Mouse (Mus musculus) left cerebral cortex, adult 18-20 months (tissue): ENCODE results near the gene Ccdc51. TPM values are rescaled to one million over a fixed set of nuclear protein-coding genes. Genes with fewer than 3 reads are reported as not detected.

Source experiments
- DNase-seq, 2 experiments: peaks; one replicate each; pipeline ENCODE4 v3.0.0; 2021 to 2022; ENCODE audit warnings: low spot score in 2 of 2, mixed read lengths in 1 of 2
- total RNA-seq, 2 experiments: library from RNA; stranded (reverse); gene quantifications; 2 replicates each; pipeline ENCODE4 v1.2.3; 2021

The Ccdc51 gene
- total RNA-seq, 2 experiments from 2014 or later = 8.1 to 8.7 TPM

DNA sequence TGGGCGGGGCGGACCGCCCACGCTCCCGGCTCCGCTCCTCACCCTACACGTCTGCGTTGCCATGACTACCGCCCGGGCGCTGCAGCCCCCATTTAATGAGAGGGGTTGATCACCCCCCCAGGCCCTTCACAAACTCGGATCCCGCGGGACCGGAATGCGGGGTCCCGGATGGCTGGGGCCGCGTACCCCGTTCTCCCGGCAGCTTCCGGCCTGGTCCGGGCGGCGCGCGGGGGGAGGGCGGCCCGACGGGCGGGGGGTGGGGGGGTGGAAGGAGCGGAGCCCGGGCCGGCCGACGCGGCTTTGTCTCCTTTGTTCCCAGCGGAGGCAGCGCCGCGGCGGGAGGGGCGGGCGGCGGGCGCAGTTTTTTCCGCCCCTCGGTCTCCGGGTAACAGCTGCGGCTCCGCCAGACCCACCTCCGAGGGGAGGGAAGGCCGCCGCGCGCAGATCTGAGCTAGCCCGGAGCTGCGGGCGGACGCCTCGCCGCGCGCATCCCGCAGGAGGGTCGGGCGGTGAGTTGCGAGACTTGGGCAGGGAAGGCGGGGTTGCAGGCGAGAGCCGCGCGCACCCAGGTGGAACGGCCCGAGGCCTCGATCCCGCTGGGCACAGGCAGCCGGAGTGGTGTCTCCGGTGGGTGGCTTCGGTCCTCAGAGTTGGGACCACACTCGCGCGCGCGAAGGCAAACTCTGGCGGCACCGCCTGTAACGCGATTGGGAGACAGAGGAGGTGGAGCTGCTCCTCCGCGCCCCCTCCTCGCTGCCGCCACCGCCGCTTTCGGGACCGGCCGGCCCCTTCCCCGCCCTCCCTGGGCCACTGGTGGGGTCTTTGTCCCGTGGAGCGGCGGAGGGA lies 13.1 kb downstream of the Ccdc51 start, which contains the start of gene Plxnb1:
Gene Plxnb1 (plus strand): TSS at position 253 of the 846 bp plus-strand sequence.
- DNase-seq = peak; percentile 50 to 61

DNA sequence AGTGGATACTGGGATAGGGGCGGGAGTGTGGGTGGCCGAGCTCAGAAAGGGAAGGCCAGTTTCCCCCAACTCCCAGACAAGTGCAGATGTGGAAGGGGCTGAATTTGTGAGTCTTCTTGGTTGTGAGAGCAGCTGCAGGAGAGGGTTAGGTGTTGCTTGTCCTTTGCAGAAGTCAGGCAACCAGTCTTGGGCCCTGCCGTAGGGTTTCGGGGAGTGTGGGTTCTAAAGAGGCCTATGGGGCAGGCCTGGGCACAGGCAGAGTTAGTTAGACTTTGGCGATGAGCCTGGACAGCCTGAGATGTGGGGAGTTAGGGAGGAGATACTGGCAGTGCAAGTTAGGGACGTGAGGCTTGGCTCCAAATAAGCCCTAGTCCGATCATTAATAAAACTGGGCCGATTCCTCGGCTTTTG lies 14.0 kb downstream of the Ccdc51 start:
- DNase-seq = no peak

DNA sequence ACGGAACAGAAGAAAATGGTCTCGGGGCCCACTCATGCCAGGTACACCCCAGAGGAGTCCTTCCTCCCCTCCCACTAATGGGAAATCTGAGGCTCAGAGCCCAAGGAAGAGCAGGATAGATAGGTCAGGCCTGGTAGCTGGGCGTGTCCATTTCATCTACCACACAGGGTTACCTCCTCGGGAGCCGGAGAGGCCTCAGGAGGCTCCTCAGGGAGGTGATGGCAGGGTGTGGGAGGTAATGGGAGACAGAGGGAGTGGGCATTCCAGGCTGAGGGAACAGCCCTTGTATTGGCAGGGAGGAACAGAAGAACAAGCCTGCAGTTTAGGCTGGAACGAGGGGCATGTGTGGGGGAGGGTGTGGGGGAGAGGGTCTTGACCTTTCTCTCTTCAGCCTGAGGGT lies 14.6 kb downstream of the Ccdc51 start:
- no peak for DNase-seq

DNA sequence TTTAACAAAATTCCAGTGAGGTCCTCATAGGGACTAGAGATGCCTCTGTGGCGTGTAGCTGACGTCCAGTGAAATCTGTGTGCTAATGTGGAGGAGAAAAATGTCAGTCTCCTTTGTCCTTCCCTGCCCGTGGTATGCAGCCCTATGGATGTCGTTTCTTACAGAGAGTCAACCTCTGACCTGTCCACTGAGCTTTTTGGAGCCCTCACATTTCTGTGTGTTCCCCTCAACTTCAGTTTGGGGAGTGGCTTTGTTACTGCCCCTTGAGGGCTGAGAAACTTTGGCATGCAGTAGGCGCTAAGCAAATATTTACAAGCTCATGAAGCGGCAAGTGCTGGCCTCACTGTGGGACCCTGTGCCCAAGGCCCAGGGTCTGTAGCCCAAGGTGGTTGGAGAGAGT lies 15.0 kb downstream of the Ccdc51 start:
- DNase-seq = no peak

DNA sequence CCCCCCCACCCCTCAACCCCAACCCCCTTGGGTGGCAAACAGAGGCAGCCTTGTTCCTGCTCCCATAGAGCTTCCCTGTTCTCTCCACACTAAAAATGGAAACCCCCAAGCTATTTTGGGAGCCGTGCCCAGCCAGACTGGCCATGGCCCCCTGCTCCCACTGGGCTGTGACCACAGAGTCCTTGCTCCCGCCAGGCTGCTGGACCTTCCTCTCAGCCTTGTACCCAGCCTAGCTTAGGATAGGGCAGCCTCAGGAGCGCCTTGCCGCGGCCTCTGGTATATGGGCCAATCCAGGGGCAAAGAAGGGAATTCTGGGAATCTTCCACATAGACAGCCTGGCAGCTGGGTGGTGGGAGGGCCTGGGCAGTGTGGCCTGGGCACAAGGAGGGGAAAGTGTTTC lies 15.5 kb downstream of the Ccdc51 start:
- DNase-seq = peak; percentile 56 to 57

DNA sequence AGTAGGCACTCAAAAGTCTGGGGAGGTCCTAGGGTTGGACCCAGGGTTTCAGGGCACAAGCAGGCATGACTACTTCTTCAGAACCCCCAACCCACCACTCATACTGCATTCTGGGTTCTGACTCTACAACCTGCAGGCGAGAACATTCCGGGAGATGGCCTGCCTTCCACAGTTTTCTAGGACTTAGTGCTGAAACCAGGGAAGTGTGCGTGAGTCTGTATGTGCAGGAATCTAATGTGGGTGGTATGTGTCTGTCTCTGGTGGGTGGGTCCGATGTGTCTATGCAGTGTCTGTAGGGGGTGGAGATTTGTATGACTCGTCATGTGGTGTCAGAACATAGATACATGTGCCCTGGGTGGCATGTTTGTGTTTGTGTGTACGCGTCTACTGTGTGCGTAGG lies 16.1 kb downstream of the Ccdc51 start:
- no peak for DNase-seq

DNA sequence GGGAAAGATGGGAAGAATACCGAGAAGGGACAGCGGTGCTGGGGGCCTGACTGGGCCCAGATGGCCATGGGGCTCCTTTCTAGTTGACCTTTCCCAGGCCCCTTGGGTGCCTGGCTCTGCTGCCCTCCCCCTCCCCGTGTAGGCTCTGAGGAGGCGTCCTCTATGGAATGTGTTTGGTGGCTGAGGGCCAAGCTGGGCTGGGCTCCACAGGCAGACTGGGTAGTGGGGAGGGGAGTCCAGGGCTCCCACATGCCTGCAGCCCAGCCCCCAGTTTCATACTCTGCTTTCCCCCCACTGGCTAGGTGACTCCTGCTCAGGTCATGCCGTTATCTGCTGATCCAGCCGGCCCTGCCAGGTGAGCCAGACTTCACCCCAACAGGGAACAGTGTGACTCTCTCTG lies 16.7 kb downstream of the Ccdc51 start:
- no peak for DNase-seq

DNA sequence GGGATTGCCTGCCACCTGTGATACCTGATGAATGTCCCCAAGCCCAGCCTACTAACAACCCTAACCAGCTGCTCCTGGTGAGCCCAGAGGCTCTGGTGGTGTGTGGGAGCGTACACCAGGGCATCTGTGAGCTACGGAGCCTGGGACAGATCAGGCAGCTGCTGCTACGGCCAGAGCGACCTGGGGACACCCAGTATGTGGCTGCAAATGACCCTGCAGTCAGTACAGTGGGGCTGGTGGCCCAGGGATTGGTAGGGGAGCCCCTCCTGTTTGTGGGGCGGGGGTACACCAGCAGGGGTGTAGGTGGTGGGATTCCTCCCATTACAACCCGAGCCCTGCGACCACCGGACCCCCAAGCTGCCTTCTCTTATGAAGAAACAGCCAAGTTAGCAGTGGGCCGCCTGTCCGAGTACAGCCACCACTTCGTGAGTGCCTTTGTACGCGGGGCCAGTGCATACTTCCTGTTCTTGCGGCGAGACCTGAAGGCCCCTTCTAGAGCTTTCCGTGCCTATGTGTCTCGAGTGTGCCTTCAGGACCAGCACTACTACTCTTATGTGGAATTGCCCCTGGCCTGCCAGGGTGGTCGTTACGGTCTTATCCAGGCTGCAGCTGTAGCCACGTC lies 18.1 kb downstream of the Ccdc51 start:
- DNase-seq = no peak

DNA sequence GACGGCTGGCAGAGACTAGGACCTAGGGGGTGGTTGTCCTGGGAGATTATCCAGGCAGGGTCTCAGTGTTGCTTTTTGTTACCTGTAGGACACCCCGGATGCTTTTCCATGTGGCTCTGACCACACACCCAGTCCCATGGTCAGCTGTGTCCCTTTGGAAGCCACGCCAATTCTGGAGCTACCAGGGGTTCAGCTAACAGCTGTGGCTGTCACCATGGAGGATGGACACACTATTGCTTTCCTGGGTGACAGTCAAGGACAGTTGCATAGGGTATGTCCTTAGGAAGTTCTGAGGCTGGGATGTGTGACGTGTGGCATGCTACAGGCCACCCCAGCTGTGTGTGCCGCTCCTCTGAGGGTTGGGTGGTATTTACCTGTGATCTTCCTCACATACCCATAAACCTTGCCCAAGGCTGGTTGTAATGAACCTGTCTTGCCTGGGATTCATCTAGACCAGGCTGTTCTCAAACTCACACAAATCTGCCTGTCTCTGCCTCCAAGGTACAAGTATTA lies 19.7 kb downstream of the Ccdc51 start:
- DNase-seq = no peak

DNA sequence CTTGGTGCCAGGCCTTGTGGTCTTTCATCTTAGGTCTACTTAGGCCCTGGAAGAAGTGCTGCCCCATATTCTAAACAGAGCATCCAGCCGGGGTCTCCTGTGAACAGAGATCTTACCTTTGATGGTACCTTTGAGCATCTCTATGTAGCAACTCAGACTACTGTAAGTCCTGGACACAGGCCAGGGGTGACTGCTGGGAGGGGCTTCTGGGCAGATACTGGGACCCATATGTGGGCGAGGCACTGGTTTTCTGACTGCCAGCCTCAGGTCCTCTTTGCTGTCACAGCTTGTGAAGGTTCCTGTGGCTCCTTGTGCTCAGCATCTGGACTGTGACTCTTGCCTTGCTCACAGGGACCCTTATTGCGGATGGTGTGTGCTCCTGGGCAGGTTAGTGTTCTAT lies 20.2 kb downstream of the Ccdc51 start:
- no peak for DNase-seq

DNA sequence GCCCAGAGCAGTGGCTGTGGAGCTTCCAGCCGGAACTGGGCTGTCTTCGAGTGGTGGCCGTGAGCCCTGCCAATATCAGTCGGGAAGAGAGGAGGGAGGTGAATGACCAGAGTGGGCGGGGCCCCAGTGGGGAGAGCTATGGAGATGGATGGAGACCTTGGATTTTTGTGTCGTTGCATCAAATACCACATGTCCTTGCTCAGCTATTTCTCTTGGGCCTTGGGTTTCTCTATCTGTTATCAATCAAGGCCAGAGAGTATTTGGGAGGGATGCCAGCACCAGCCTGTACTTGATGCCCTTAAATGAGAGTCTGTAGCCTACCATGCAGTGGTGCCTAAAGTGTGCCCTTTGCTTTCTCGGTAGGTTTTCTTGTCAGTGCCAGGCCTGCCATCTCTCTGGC lies 21.0 kb downstream of the Ccdc51 start:
- no peak for DNase-seq

DNA sequence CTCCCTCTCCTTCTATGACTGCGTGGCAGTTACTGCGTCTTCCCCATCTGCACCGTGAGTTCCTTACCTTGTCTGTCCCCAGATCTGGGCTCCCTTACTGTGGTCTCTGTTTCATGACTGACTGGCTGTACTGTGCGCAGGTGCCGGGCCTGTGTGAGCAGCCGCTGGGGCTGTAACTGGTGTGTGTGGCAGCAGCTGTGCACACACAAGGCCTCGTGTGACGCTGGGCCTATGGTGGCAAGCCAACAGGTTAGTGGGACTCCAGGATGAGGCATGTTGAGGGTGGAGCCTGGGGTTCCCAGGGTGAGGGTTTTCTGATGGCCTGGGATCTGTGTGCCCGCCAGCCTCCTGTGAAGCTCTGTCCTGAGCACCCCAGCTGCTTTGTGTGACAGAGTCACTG lies 21.8 kb downstream of the Ccdc51 start:
- no peak for DNase-seq

DNA sequence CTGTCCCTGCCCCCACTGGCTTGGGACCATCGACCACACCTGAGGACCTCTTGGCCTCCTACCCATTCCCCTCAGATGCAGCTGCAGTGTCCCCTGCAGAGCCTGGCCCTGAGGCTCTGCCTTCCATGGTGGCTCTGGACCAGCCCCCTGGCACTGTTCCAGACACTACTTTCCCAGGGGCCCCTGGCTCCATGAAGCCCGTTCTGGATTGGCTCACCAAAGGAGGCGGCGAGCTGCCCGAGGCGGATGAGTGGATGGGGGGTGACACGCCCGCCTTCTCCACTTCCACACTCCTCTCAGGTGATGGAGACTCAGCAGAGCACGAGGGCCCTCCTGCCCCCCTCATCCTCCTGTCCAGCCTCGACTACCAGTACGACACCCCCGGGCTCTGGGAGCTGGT lies 22.7 kb downstream of the Ccdc51 start:
- no peak for DNase-seq

DNA sequence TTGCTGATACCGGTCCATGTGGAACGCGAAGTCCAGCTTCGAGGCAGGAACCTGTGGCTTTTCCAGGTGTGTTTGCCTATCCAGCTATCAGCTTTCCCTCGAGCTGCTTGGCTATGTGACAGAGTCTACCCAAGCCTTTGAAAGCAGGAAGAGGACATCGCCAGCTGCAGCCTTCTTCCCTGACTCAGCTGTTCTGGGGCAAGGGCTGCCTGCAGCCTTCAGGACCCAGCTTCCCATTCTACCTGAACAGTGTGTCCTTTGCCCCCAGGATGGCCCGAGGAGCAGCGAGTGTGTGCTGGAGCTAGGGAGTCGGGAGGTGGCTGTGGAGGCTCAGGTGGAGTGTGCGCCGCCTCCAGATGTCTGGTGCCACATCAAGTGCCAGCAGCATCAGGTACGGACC lies 23.4 kb downstream of the Ccdc51 start:
- DNase-seq = no peak

DNA sequence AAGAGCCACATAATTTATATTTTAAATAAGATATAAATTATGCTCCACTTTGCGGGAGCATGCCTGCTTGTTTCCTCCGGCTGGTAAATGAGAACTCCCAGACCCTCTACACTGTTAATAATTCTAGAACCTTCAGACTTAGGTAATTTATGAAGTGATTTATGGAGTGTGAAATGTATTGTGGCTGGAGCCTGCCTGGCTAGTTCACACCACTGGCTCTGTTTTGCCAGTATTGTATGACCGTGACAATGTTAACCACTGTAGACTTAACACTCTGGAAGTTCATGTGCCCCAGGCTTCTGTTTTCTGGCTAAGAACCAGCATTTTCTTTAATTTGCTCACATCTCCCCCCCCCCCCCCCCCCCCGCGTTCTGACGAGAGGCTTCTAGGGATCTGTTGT lies 25.0 kb downstream of the Ccdc51 start:
- no peak for DNase-seq

DNA sequence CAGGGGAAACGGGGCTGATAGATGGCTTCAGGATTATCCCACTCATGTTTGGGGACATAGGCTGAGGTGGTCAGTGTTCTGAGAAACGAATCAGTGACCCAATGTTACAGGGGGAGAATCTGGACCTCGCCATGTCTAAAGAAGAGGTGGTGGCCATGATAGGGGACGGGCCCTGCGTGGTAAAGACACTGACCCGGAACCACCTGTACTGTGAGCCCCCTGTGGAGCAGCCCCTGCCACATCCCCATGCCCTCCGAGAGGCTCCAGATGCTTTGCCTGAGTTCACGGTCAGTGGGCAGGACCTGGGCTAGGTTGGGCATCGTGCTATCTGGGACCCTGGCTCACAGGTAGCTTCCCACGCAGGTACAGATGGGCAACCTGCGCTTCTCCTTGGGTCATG lies 27.9 kb downstream of the Ccdc51 start:
- DNase-seq = no peak

DNA sequence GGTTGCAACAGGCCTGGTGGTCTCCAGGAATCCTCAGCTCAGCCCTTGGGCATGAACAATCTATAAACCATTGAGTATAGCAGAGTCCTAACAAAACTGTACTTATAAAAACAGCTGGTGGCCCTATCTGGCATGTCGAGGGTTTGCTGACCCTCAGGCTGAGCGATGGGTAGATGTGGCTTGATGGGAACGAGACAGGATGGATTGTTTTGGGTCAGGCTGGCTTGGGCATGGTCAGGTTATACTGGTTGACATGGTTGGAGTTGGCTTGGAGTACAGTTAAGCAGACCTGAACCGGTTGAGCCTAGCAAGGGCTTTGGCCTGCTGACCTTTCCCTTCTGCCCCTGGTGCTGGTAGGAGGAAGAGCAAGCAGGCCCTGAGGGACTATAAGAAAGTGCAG lies 28.8 kb downstream of the Ccdc51 start:
- no peak for DNase-seq

DNA sequence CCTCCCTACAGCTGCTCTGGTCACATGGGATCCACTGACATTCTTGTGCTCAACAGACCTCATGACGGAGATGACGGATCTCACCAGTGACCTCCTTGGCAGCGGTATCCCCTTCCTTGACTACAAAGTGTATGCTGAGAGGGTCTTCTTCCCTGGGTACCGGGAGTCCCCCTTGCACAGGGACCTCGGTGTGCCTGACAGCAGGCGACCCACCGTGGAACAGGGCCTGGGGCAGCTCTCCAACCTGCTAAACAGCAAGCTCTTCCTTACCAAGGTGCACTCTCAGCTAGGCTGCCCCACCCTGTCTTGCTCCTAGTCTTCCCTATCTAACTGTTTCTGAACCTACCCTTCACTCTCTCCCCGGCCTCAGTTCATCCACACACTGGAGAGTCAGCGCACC lies 29.3 kb downstream of the Ccdc51 start:
- no peak for DNase-seq

DNA sequence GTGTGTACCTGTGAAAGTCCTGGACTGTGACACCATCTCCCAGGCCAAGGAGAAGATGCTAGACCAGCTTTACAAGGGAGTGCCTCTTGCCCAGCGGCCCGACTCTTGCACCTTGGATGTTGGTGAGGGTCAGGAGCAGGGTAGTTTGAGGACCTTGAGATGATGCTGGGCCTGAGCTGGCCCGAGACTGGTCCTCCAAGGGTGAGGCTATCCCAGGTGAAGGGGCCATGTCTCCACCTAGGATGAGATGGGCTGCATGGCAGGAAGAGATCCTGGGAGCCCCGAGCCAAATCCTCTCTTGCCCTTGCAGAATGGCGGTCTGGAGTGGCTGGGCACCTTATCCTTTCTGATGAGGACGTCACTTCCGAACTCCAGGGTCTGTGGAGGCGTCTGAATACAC lies 31.0 kb downstream of the Ccdc51 start:
- no peak for DNase-seq

DNA sequence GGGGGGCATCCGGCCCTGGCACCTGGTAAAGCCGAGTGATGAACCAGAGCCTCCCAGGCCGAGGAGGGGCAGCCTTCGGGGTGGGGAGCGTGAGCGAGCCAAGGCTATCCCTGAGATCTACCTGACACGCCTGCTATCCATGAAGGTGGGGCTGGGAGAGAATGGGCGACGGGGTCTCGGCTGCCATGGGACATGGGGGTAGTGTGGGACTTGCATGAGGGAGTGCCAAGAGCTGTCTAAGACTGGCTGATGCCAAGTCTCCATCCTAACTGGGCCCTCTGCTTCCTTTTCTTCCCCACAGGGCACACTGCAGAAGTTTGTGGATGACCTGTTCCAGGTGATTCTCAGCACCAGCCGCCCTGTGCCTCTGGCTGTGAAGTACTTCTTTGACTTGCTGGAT lies 32.0 kb downstream of the Ccdc51 start:
- no peak for DNase-seq

DNA sequence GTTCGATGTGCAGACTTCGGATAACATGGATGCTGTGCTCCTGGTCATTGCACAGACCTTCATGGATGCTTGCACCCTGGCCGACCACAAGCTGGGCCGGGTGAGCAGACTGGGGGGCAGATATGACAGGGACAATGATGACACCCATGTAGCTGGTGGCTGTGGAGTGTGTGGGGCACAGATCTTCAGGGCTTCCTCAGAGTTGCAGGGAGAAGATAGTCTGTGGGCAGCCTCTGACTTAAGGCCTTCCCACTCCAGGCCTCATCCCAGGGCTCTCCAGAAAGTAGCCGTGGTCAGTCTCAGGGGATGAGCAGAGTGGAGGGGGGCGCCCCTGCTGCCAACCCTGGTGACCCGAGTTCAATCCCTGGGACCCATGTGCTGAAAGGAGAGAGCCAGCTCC lies 32.6 kb downstream of the Ccdc51 start:
- no peak for DNase-seq

DNA sequence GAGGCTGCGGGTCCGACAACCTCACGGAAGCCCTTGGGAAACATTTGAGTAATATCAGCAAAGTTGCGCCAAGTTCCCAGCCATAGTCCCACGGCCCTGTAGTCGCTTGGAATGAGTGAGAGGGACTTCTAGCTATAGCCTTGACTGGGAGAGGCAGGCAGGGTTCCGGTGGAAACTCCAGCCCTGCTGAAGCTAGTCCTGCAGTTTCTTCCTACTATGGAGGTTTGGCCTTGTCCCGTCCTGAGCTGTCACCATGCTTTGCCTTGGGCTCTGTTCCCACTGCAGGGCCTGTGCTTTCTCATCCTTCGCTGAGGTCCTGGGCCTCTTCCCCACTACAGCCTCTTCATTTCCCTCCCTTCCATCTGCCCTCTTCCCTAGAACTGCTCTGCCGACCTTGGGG lies 33.9 kb downstream of the Ccdc51 start:
- DNase-seq = no peak

DNA sequence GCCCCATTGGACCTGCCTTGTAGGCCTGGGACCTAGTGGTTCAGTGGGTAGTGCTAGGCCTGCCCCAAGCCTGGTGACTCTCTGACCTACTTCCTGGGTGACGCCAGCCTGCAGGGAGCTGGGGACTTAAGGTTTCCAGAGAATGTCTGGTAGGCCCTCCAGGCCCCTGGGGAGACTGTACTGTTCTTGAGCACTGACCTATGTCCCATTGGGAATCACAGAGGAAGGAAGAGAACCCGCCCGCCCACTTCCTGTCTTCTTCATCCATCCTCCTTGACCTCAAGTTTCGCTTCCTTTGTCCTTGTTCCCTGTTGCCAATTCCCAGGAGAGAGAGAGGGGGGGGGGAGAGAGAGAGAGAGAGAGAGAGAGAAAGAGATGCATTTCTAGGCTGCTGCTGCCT lies 35.8 kb downstream of the Ccdc51 start:
- DNase-seq = no peak
